Mouse (Mus musculus): Measurements from ENCODE around the gene Unc13c. TPM values are rescaled to one million over a fixed set of nuclear protein-coding genes. Genes with fewer than 3 reads are reported as not detected.
A peak's percentile ranks its signal among the peaks of the same experiment; 100 is the strongest.

The Unc13c gene
- polyA plus RNA-seq, 1 experiment from 2014 or later = 0.17 TPM

DNA sequence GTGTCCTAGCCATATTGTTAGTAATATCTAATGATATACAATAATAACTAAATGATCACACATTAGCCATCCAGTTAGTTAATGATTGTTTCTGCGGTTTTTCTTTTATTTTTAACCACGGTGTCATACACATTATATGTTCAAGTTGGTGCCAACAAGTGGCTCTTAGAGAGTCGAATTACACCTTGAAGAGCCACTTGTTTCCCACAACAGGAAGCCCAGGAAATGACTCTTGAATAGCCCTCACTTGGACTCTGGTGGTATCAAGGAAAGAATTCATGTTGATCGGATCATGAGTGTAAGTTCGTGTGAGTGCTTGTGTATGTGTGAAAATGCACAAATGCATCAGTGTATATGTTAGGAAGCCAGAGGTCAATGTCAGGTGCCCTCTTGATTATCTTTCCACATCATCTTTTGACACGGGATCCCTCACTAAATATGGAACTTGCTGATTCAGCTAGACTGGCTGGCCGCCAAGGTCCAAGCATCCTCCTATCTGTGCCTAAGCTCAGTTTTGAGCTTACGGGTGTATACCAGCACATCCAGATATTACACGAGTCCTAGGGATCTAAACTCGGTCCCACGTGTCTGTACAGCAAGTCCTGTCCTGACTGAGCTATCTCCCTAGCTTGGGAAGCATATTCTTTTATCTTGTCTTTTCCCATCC is 46.2 kb downstream of the Unc13c start:
- Histone ChIP-seq H3K9me3 (replicated peaks; ENCODE audit: control insufficient read depth, low read length) (no peaks in the 10 kb centered on the region), H3K4me2 (ENCODE audit: low read depth, low read length) (no peak overlapping the region), H3K4me1 (ENCODE audit: control insufficient read depth, insufficient read depth, low read length) (no peaks in the 10 kb centered on the region), H3K9ac (replicated peaks; ENCODE audit: low read length) (no peak overlapping the region), H3K27ac (replicated peaks; ENCODE audit: low read depth, low read length) (no peak overlapping the region), H3K36me3 (replicated peaks; ENCODE audit: control insufficient read depth, insufficient read depth, low read depth, low read length) (no peaks in the 10 kb centered on the region), H3K27me3 (ENCODE audit: control insufficient read depth, insufficient read depth, low read length) (no peaks in the 10 kb centered on the region), H3K4me3 (ENCODE audit: low read depth, low read length) (no peak overlapping the region)
- DNase-seq (ENCODE audit: low spot score) (no peak), ATAC-seq (replicated peaks; ENCODE audit: insufficient number of reproducible peaks, low FRiP score, low TSS enrichment, low read depth) (no peak)
- 83% methylated on average over 11 of the region's 11 CpGs for WGBS

DNA sequence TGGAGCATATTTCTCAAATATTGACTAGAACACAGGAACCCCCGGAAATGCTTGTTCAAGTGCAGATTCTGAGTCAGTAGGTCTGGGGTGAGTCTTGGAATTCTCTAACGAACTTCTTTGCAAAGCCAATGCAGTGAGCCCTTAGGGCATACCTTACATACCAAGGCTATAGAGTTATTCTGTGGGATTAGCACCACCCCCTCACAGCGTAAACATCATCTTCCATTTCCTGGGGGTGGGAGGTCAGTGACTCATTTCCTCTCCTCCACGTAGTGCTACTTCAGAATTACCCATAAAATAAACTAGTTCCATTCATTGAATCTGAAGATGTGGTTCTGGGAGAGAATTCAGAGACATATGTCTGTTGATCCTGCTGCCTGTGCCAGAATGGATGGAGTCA is 62.8 kb downstream of the Unc13c start:
- DNase-seq (ENCODE audit: low spot score) (no peak), ATAC-seq (replicated peaks; ENCODE audit: insufficient number of reproducible peaks, low FRiP score, low TSS enrichment, low read depth) (no peak)
- no peaks in the 10 kb centered on the region for H3K27me3 ChIP-seq (ENCODE audit: control insufficient read depth, insufficient read depth, low read length)
- H3K4me3 ChIP-seq (ENCODE audit: low read depth, low read length) = no peak overlapping the region
- no peaks in the 10 kb centered on the region for H3K4me1 ChIP-seq (ENCODE audit: control insufficient read depth, insufficient read depth, low read length)
- no peaks in the 10 kb centered on the region for H3K9me3 ChIP-seq (replicated peaks; ENCODE audit: control insufficient read depth, low read length)
- 67% methylated on average over 4 of the region's 4 CpGs for WGBS
- no peak overlapping the region for H3K4me2 ChIP-seq (ENCODE audit: low read depth, low read length)
- no peak overlapping the region for H3K27ac ChIP-seq (replicated peaks; ENCODE audit: low read depth, low read length)
- no peaks in the 10 kb centered on the region for H3K36me3 ChIP-seq (replicated peaks; ENCODE audit: control insufficient read depth, insufficient read depth, low read depth, low read length)
- H3K9ac ChIP-seq (replicated peaks; ENCODE audit: low read length) = no peak overlapping the region

DNA sequence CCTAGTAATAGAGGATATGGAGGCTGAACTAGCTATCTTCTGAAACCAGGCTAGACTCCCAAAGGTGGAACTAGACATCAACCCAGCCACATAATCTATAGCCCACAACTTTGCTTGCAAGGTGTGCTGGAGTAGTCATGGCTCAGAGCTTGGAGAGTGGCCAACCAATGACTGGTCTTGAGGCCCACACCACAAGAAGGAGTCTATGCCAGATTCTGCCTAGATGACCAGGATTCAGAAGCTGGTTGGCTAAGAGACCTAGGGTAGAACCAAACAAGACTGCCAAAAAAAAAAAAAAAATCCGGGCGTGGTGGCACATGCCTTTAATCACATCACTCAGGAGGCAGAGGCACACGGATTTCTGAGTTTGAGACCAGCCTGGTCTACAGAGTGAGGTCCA is 70.2 kb downstream of the Unc13c start:
- H3K27me3 ChIP-seq (ENCODE audit: control insufficient read depth, insufficient read depth, low read length) = no peaks in the 10 kb centered on the region
- DNase-seq (ENCODE audit: low spot score) (no peak), ATAC-seq (replicated peaks; ENCODE audit: insufficient number of reproducible peaks, low FRiP score, low TSS enrichment, low read depth) (no peak)
- H3K4me3 ChIP-seq (ENCODE audit: low read depth, low read length) = no peak overlapping the region
- H3K36me3 ChIP-seq (replicated peaks; ENCODE audit: control insufficient read depth, insufficient read depth, low read depth, low read length) = no peaks in the 10 kb centered on the region
- H3K27ac ChIP-seq (replicated peaks; ENCODE audit: low read depth, low read length) = no peak overlapping the region
- no peaks in the 10 kb centered on the region for H3K4me1 ChIP-seq (ENCODE audit: control insufficient read depth, insufficient read depth, low read length)
- no peak overlapping the region for H3K9ac ChIP-seq (replicated peaks; ENCODE audit: low read length)
- WGBS = 82% methylated on average over 3 of the region's 3 CpGs
- H3K4me2 ChIP-seq (ENCODE audit: low read depth, low read length) = no peak overlapping the region
- H3K9me3 ChIP-seq (replicated peaks; ENCODE audit: control insufficient read depth, low read length) = no peaks in the 10 kb centered on the region

DNA sequence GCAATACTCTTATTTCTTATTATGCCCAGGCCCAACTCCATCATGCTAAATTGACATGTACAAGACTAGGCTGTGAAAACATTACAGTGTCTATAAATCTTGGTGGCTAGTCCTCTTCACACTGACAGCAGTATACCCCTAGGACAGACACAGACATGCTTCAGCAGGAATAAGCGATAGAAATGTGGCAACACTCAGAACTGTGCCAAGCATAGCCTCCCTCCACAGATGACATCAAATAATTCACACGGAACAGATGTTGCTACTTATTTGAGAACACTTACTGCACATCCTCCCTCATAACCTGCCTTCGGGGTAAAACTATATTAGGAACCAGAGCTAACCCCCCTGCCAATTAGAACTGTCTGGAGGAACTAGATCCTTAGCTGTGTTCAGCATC is 72.6 kb downstream of the Unc13c start:
- no peaks in the 10 kb centered on the region for H3K9me3 ChIP-seq (replicated peaks; ENCODE audit: control insufficient read depth, low read length)
- no peaks in the 10 kb centered on the region for H3K36me3 ChIP-seq (replicated peaks; ENCODE audit: control insufficient read depth, insufficient read depth, low read depth, low read length)
- no peak for ATAC-seq (replicated peaks; ENCODE audit: insufficient number of reproducible peaks, low FRiP score, low TSS enrichment, low read depth)
- no peak overlapping the region for H3K27ac ChIP-seq (replicated peaks; ENCODE audit: low read depth, low read length)
- H3K4me3 ChIP-seq (ENCODE audit: low read depth, low read length) = no peak overlapping the region
- H3K9ac ChIP-seq (replicated peaks; ENCODE audit: low read length) = no peak overlapping the region
- H3K4me1 ChIP-seq (ENCODE audit: control insufficient read depth, insufficient read depth, low read length) = no peaks in the 10 kb centered on the region
- H3K27me3 ChIP-seq (ENCODE audit: control insufficient read depth, insufficient read depth, low read length) = no peaks in the 10 kb centered on the region
- WGBS = 85% methylated on average over 3 of the region's 3 CpGs
- no peak overlapping the region for H3K4me2 ChIP-seq (ENCODE audit: low read depth, low read length)
- DNase-seq (ENCODE audit: low spot score) = no peak

DNA sequence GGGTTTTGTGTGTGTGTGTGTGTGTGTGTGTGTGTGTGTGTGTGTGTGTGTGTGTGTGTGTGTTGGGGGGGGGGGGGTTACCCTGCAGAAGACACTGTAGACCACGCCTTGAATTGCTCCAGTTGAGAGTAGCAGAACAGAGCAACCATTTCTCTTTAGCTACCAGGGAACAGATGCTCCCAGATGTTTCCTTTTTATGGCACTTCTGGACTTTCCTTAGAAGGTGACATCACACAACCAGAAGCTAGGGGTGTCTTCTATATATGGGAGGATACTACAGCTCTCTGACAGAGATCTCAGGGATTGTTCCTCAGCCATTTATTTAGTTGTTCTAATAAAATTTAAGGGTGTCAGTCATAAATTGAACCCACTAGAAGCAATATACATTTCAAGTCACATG is 85.2 kb downstream of the Unc13c start:
- Histone ChIP-seq H3K27me3 (ENCODE audit: control insufficient read depth, insufficient read depth, low read length) (no peaks in the 10 kb centered on the region), H3K4me1 (ENCODE audit: control insufficient read depth, insufficient read depth, low read length) (no peaks in the 10 kb centered on the region), H3K27ac (replicated peaks; ENCODE audit: low read depth, low read length) (no peak overlapping the region), H3K36me3 (replicated peaks; ENCODE audit: control insufficient read depth, insufficient read depth, low read depth, low read length) (no peaks in the 10 kb centered on the region), H3K4me2 (ENCODE audit: low read depth, low read length) (no peak overlapping the region), H3K4me3 (ENCODE audit: low read depth, low read length) (no peak overlapping the region), H3K9ac (replicated peaks; ENCODE audit: low read length) (no peak overlapping the region), H3K9me3 (replicated peaks; ENCODE audit: control insufficient read depth, low read length) (no peaks in the 10 kb centered on the region)
- 67% methylated on average over 1 of the region's 1 CpGs for WGBS
- DNase-seq (ENCODE audit: low spot score) (no peak), ATAC-seq (replicated peaks; ENCODE audit: insufficient number of reproducible peaks, low FRiP score, low TSS enrichment, low read depth) (no peak)

DNA sequence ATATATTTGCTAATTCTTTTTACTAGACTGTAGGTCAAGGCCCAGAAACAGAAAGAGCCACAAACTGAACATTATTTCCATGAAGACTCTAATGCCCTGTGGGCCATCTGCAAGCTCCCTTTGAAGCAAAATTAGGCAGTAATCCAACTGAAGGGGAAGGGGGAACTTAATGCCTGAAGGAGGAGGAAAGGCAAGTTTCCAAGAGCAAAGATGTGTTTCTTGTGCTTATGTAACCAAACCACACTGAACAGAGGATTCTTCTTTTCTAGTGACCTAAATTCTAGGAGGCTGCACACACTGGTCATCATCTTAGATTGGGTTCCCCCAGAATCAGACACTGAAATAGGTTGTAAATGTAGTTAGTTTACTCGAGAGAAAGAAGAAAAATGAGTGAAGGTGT is 85.6 kb downstream of the Unc13c start:
- 58% methylated on average over 1 of the region's 1 CpGs for WGBS
- no peak for DNase-seq (ENCODE audit: low spot score)
- Histone ChIP-seq H3K36me3 (replicated peaks; ENCODE audit: control insufficient read depth, insufficient read depth, low read depth, low read length) (no peaks in the 10 kb centered on the region), H3K4me1 (ENCODE audit: control insufficient read depth, insufficient read depth, low read length) (no peaks in the 10 kb centered on the region), H3K27ac (replicated peaks; ENCODE audit: low read depth, low read length) (no peak overlapping the region), H3K4me2 (ENCODE audit: low read depth, low read length) (no peak overlapping the region), H3K9ac (replicated peaks; ENCODE audit: low read length) (no peak overlapping the region), H3K4me3 (ENCODE audit: low read depth, low read length) (no peak overlapping the region), H3K27me3 (ENCODE audit: control insufficient read depth, insufficient read depth, low read length) (no peaks in the 10 kb centered on the region), H3K9me3 (replicated peaks; ENCODE audit: control insufficient read depth, low read length) (no peaks in the 10 kb centered on the region)
- ATAC-seq (replicated peaks; ENCODE audit: insufficient number of reproducible peaks, low FRiP score, low TSS enrichment, low read depth) = no peak

DNA sequence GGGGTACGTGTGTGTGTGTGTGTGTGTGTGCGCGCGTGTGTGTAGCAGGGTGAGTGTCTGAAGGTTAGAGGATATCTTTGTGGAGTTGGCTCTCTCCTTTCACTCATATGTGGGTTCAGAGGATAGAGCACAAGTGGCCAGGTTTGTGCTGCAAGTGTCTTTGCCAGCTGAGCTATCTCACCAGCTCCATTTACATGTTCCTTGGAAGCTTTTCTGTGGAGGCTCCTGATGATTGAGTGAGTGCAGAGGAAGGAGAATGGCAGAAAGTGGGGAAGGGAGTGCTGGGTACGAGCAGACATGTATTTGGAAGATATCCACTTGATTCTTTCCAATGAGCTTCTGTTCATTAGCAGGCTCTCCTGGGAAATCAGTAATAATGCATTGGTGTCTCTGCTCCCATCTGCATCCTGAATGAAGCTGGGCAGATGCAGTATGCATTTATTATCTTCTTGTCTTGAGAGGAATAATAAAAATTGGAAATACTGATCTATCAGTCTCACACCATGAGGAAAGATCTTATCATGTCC is 86.3 kb downstream of the Unc13c start:
- Histone ChIP-seq H3K4me2 (ENCODE audit: low read depth, low read length) (no peak overlapping the region), H3K27me3 (ENCODE audit: control insufficient read depth, insufficient read depth, low read length) (no peaks in the 10 kb centered on the region), H3K9ac (replicated peaks; ENCODE audit: low read length) (no peak overlapping the region), H3K27ac (replicated peaks; ENCODE audit: low read depth, low read length) (no peak overlapping the region), H3K36me3 (replicated peaks; ENCODE audit: control insufficient read depth, insufficient read depth, low read depth, low read length) (no peaks in the 10 kb centered on the region), H3K4me3 (ENCODE audit: low read depth, low read length) (no peak overlapping the region), H3K4me1 (ENCODE audit: control insufficient read depth, insufficient read depth, low read length) (no peaks in the 10 kb centered on the region), H3K9me3 (replicated peaks; ENCODE audit: control insufficient read depth, low read length) (no peaks in the 10 kb centered on the region)
- no peak for DNase-seq (ENCODE audit: low spot score)
- ATAC-seq (replicated peaks; ENCODE audit: insufficient number of reproducible peaks, low FRiP score, low TSS enrichment, low read depth) = no peak
- 82% methylated on average over 5 of the region's 5 CpGs for WGBS

DNA sequence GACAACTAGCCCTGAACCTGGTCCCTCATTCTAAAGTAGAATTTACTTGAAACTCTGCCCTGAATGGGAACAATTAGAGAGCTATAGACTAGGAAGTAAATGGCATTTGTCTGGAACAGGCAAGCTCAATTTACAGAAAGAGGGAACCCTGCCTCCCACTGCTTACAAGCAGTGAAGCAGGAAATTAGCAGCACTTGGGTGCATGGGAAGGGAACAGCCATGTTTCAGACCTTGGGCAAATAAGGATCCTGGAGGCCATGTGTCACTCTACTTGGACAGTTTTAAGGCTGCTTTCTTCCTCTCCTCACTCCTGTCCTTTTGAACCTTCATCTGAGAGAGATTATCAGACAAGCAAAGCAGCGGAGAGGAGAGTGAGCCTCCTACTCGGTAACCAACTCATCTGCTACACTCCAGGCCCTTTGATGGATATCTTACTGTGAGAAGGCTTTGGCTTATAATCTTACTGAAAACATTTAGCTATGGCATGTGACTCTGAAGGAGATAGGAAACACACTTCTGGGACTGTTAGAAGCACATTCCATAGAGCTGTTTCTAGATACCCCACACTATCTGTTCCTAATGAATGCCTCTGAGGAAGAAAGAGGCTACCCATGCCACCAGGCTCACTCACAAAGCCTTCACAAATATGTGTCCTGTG is 101.2 kb downstream of the Unc13c start:
- Histone ChIP-seq H3K9me3 (replicated peaks; ENCODE audit: control insufficient read depth, low read length) (no peaks in the 10 kb centered on the region), H3K36me3 (replicated peaks; ENCODE audit: control insufficient read depth, insufficient read depth, low read depth, low read length) (no peaks in the 10 kb centered on the region), H3K4me2 (ENCODE audit: low read depth, low read length) (no peak overlapping the region), H3K27ac (replicated peaks; ENCODE audit: low read depth, low read length) (no peak overlapping the region), H3K4me1 (ENCODE audit: control insufficient read depth, insufficient read depth, low read length) (no peaks in the 10 kb centered on the region), H3K9ac (replicated peaks; ENCODE audit: low read length) (no peak overlapping the region), H3K27me3 (ENCODE audit: control insufficient read depth, insufficient read depth, low read length) (no peaks in the 10 kb centered on the region), H3K4me3 (ENCODE audit: low read depth, low read length) (no peak overlapping the region)
- WGBS = 64% methylated on average over 2 of the region's 2 CpGs
- ATAC-seq (replicated peaks; ENCODE audit: insufficient number of reproducible peaks, low FRiP score, low TSS enrichment, low read depth) (no peak), DNase-seq (ENCODE audit: low spot score) (peak; percentile 8)

Measured in embryonic facial prominence, embryonic 11.5 days (tissue).